Mouse (Mus musculus) embryonic fibroblast, embryonic 13.5 days (primary cell): ENCODE data around the gene Faap24. TPM values are rescaled to one million over a fixed set of nuclear protein-coding genes. Genes with fewer than 3 reads are reported as not detected.

Source experiments
- H3K27ac ChIP-seq: 2 replicates; pipeline ENCODE4 v1.5.1; 2012; ENCODE audit warnings: low read length, control low read depth, inconsistent platforms; ENCODE audit not compliant: insufficient read depth
- H3K4me1 ChIP-seq: 2 replicates; pipeline ENCODE4 v1.6.1; 2011; ENCODE audit warnings: low read length; ENCODE audit not compliant: control insufficient read depth, insufficient read depth
- H3K4me3 ChIP-seq: 2 replicates; pipeline ENCODE4 v1.5.1; 2011; ENCODE audit warnings: mild to moderate bottlenecking, control low read depth, low read length; ENCODE audit not compliant: insufficient read depth
- CTCF ChIP-seq: IDR thresholded peaks from 2 replicates; pipeline ENCODE4 v1.5.1; 2011; ENCODE audit warnings: mild to moderate bottlenecking, control low read depth, low read length, moderate library complexity, borderline replicate concordance; ENCODE audit not compliant: insufficient read depth
- POLR2A ChIP-seq: IDR thresholded peaks from 2 replicates; pipeline ENCODE4 v1.6.1; 2011; ENCODE audit warnings: low read depth, mild to moderate bottlenecking, control low read depth, low read length, moderate library complexity
- polyA plus RNA-seq: library from polyadenylated mRNA; stranded (reverse); fragments of >200 nt; gene quantifications from 2 replicates; pipeline ENCODE4 v1.2.4, GENCODE M21; 2011; ENCODE audit warnings: low read depth; ENCODE audit not compliant: missing spikeins, insufficient read length

Gene Faap24
- polyA plus RNA-seq, 1 experiment, result 6.8 TPM

- no peak overlapping the region for H3K4me3 ChIP-seq
- TF ChIP-seq CTCF (no peak), POLR2A (no peak)
- H3K27ac ChIP-seq, result no peak overlapping the region
- no peaks in the 10 kb centered on the region for H3K4me1 ChIP-seq
Measured at GRCm38 (mm10) chr7:35349022-35349421, 47.6 kb downstream of the Faap24 start.

- no peak overlapping the region for H3K27ac ChIP-seq
- TF ChIP-seq CTCF, result no peak
- TF ChIP-seq POLR2A, result no peak
- no peak overlapping the region for H3K4me3 ChIP-seq
- no peaks in the 10 kb centered on the region for H3K4me1 ChIP-seq
Measured at GRCm38 (mm10) chr7:35347918-35348700, 48.5 kb downstream of the Faap24 start.

GRCm38 (mm10) chr7:35344785-35345330, 51.8 kb downstream of the Faap24 start:
- H3K4me1 ChIP-seq, result no peaks in the 10 kb centered on the region
- H3K27ac ChIP-seq, result no peak overlapping the region
- TF ChIP-seq POLR2A (no peak), CTCF (no peak)
- no peak overlapping the region for H3K4me3 ChIP-seq

- no peak for TF ChIP-seq CTCF
- TF ChIP-seq POLR2A, result no peak
- no peak overlapping the region for H3K27ac ChIP-seq
- H3K4me3 ChIP-seq, result no peak overlapping the region
- H3K4me1 ChIP-seq, result no peaks in the 10 kb centered on the region
Measured at GRCm38 (mm10) chr7:35342498-35342897, 54.1 kb downstream of the Faap24 start.

Other genes starting within 250 kb of the Faap24 start
- not detected in 2 replicates for gene Slc7a10, start 210.5 kb downstream of the Faap24 start, polyA plus RNA-seq
- 3.8 and 6.4 TPM in 2 replicates for gene Lrp3, start 181.3 kb downstream of the Faap24 start, polyA plus RNA-seq
- gene Gpatch1, start 78.4 kb downstream of the Faap24 start, polyA plus RNA-seq, result 7.6 and 9.8 TPM in 2 replicates
- gene Rhpn2, start 62.7 kb downstream of the Faap24 start, polyA plus RNA-seq, result 0.32 and 0.39 TPM in 2 replicates
- gene Cep89, start 199 bp upstream of the Faap24 start, polyA plus RNA-seq, result 19.4 and 22.9 TPM in 2 replicates
- gene Slc7a9, start 52.0 kb upstream of the Faap24 start, polyA plus RNA-seq, result not detected in 2 replicates
- not detected in 2 replicates for gene Tdrd12, start 140.9 kb upstream of the Faap24 start, polyA plus RNA-seq
- gene Nudt19, start 159.5 kb upstream of the Faap24 start, polyA plus RNA-seq, result 35.6 and 53.6 TPM in 2 replicates
- gene Rgs9bp, start 188.7 kb upstream of the Faap24 start, polyA plus RNA-seq, result 0.20 and 0.33 TPM in 2 replicates
- 51.0 and 65.3 TPM in 2 replicates for gene Ankrd27, start 189.4 kb upstream of the Faap24 start, polyA plus RNA-seq